Mouse (Mus musculus) cerebellum, postnatal 10 days (tissue): ENCODE results near the gene Gprasp2.
"Not testable (repeated sequence)": the region's sequence is repeated elsewhere in the genome, so short reads cannot be mapped to it uniquely, and the experiment has no call there.

Experiments
- DNase-seq, 2 experiments: peaks; one replicate each; pipeline ENCODE4 v3.0.0; 2021; ENCODE audit warnings: mixed read lengths in 2 of 2

The Gprasp2 gene

GRCm38 (mm10) chrX:135838521-135839360 is at the start of gene Gprasp2:
Gene Gprasp2, plus strand, starts transcription at chrX:135839034.
- peak; percentile 78 to 82 for DNase-seq

- no peak for DNase-seq
Measured at GRCm38 (mm10) chrX:135791536-135791935, 47.3 kb upstream of the Gprasp2 start.

GRCm38 (mm10) chrX:135792326-135792725 is 46.5 kb upstream of the Gprasp2 start:
- DNase-seq: no peak

GRCm38 (mm10) chrX:135795591-135796304 is 43.1 kb upstream of the Gprasp2 start:
- peak; percentile 79 to 86 for DNase-seq

GRCm38 (mm10) chrX:135796305-135797211 is 42.3 kb upstream of the Gprasp2 start:
- DNase-seq: peak; percentile 58 to 61

- DNase-seq: peak; percentile 73 to 79
Measured at GRCm38 (mm10) chrX:135797212-135797644, 41.6 kb upstream of the Gprasp2 start, which contains the start of gene Bhlhb9. Gene Bhlhb9, plus strand, starts transcription at chrX:135797594.

GRCm38 (mm10) chrX:135804149-135804548 is 34.7 kb upstream of the Gprasp2 start:
- no peak for DNase-seq

GRCm38 (mm10) chrX:135805780-135806179 is 33.1 kb upstream of the Gprasp2 start:
- DNase-seq: peak; percentile 76 to 82

- DNase-seq: not testable (repeated sequence)
Measured at GRCm38 (mm10) chrX:135835896-135836295, 2.9 kb upstream of the Gprasp2 start.

GRCm38 (mm10) chrX:135837896-135838295 is 938 bp upstream of the Gprasp2 start:
- DNase-seq: peak; percentile 16 to 28

GRCm38 (mm10) chrX:135839397-135840391 is 860 bp downstream of the Gprasp2 start:
- DNase-seq: peak; percentile 73 to 75

GRCm38 (mm10) chrX:135866806-135867205 is 28.0 kb downstream of the Gprasp2 start:
- not testable (repeated sequence) for DNase-seq

GRCm38 (mm10) chrX:135876679-135877078 is 37.8 kb downstream of the Gprasp2 start:
- DNase-seq: no peak

GRCm38 (mm10) chrX:135879626-135880025 is 40.8 kb downstream of the Gprasp2 start:
- DNase-seq: no peak

GRCm38 (mm10) chrX:135885411-135886233 is 46.8 kb downstream of the Gprasp2 start:
- peak; percentile 86 to 91 for DNase-seq

GRCm38 (mm10) chrX:135886234-135886585 is 47.4 kb downstream of the Gprasp2 start:
- peak; percentile 68 for DNase-seq
